Mouse (Mus musculus): ENCODE data around the gene Fsd1.

The Fsd1 gene

GRCm38 (mm10) chr17:56009962-56010240 is 23.6 kb downstream of the Fsd1 start:
- no peak for DNase-seq

GRCm38 (mm10) chr17:56010255-56010654 is 23.9 kb downstream of the Fsd1 start:
- DNase-seq = peak; percentile 36 to 41

- DNase-seq = peak; percentile 90 to 94
Observed at GRCm38 (mm10) chr17:56010681-56011080, 24.4 kb downstream of the Fsd1 start.

GRCm38 (mm10) chr17:56011441-56011840 is 25.1 kb downstream of the Fsd1 start:
- DNase-seq = peak; percentile 28 to 35

- DNase-seq = peak in 1 of 2 experiments; percentile 22
Observed at GRCm38 (mm10) chr17:56015293-56015692, 29.0 kb downstream of the Fsd1 start.

GRCm38 (mm10) chr17:56016382-56016781 is 30.1 kb downstream of the Fsd1 start:
- peak in 1 of 2 experiments; percentile 16 for DNase-seq

- peak; percentile 59 to 62 for DNase-seq
Observed at GRCm38 (mm10) chr17:56016793-56017785, 30.8 kb downstream of the Fsd1 start.

GRCm38 (mm10) chr17:56017848-56018247 is 31.5 kb downstream of the Fsd1 start:
- peak in 1 of 2 experiments; percentile 33 for DNase-seq

- peak; percentile 86 to 88 for DNase-seq
Observed at GRCm38 (mm10) chr17:56018347-56019131, 32.2 kb downstream of the Fsd1 start.

- DNase-seq = peak in 1 of 2 experiments; percentile 58
Observed at GRCm38 (mm10) chr17:56020400-56021084, 34.2 kb downstream of the Fsd1 start.

- peak in 1 of 2 experiments; percentile 46 for DNase-seq
Observed at GRCm38 (mm10) chr17:56021161-56021910, 35.0 kb downstream of the Fsd1 start.

- DNase-seq = peak; percentile 75 to 79
Observed at GRCm38 (mm10) chr17:56022131-56022988, 36.1 kb downstream of the Fsd1 start.

GRCm38 (mm10) chr17:56022989-56023290 is 36.6 kb downstream of the Fsd1 start:
- DNase-seq = no peak

- no peak for DNase-seq
Observed at GRCm38 (mm10) chr17:56023386-56023785, 37.1 kb downstream of the Fsd1 start.

- DNase-seq = peak in 1 of 2 experiments; percentile 3
Observed at GRCm38 (mm10) chr17:56024476-56024875, 38.2 kb downstream of the Fsd1 start.

- DNase-seq = peak in 1 of 2 experiments; percentile 6
Observed at GRCm38 (mm10) chr17:56024931-56025330, 38.6 kb downstream of the Fsd1 start.

GRCm38 (mm10) chr17:56026303-56026702 is 40.0 kb downstream of the Fsd1 start:
- no peak for DNase-seq

- DNase-seq = no peak
Observed at GRCm38 (mm10) chr17:56026881-56027280, 40.6 kb downstream of the Fsd1 start.

- DNase-seq = peak; percentile 55 to 62
Observed at GRCm38 (mm10) chr17:56027801-56028441, 41.6 kb downstream of the Fsd1 start.

- peak; percentile 63 to 71 for DNase-seq
Observed at GRCm38 (mm10) chr17:56030238-56030870, 44.0 kb downstream of the Fsd1 start.
